10 mouse cellular contexts compared by ENCODE assay signal in genomic region chr10:81500032-81500431, GRCm38 (mm10). TPM values are rescaled to one million over a fixed set of nuclear protein-coding genes. Genes with fewer than 3 reads are reported as not detected.
A peak's percentile ranks its signal among the peaks of the same experiment; 100 is the strongest.
DNase-seq lines count a peak whose midpoint lies in the region; ATAC-seq and TF ChIP-seq lines count a peak whose summit lies in the region.
"Had no signal": no experiment of that assay in that cellular context is flagged by ENCODE, and none has a peak within 500 bp of the region (broad histone marks: within the 10 kb centered on the region; RNA-seq: fewer than 3 reads in every experiment).

Gene S1pr4, minus strand, starts transcription at chr10:81500132.

- H3K9me3 ChIP-seq in erythroblast, embryonic 14.5 days (ENCODE audit: control insufficient read depth, low read length): peaks cover 2% of the 10 kb centered on the region
- no peaks in the 10 kb centered on the region for H3K9me3 ChIP-seq in liver, embryonic 15.5 days (replicated peaks)
- H3K9me3 ChIP-seq: embryonic facial prominence, embryonic 15.5 days; limb, embryonic 12.5 days had no signal

- TF ChIP-seq CTCF in lung, adult 2 months (IDR thresholded peaks at IDR 0.05; ENCODE audit: insufficient read depth, low read length): no peak

- H3K4me1 ChIP-seq in erythroblast, embryonic 14.5 days (ENCODE audit: control insufficient read depth): peaks cover 53% of the 10 kb centered on the region
- H3K4me1 ChIP-seq in lung, adult 2 months (ENCODE audit: control insufficient read depth, insufficient read depth, low read length): peaks cover 5% of the 10 kb centered on the region
- peaks cover 18% of the 10 kb centered on the region for H3K4me1 ChIP-seq in brown adipose tissue, adult 24 weeks (ENCODE audit: control insufficient read depth, insufficient read depth, insufficient read length, low read length)
- H3K4me1 ChIP-seq in liver, embryonic 15.5 days (replicated peaks): peaks cover 53% of the 10 kb centered on the region

- TF ChIP-seq POLR2A in lung, adult 2 months (IDR thresholded peaks at IDR 0.05; ENCODE audit: borderline replicate concordance, extremely low read depth, low read depth, low read length): no peak

- H3K27ac ChIP-seq in brown adipose tissue, adult 24 weeks (replicated peaks; ENCODE audit: low read depth, low read length): peak within 1 kb of the TSS; percentile 79
- peak within 1 kb of the TSS; percentile 79; the same call in 1 of the 2 replicates for H3K27ac ChIP-seq in liver, embryonic 15.5 days (replicated peaks)
- H3K27ac ChIP-seq: embryonic facial prominence, embryonic 15.5 days; limb, embryonic 12.5 days had no signal

- H3K9ac ChIP-seq in liver, embryonic 15.5 days: peak within 1 kb of the TSS; percentile 59
- H3K9ac ChIP-seq: embryonic facial prominence, embryonic 15.5 days; limb, embryonic 12.5 days had no signal

- no peak for ATAC-seq in erythroblast, adult 5-6 weeks (replicated peaks; ENCODE audit: low FRiP score, poor library complexity, severe bottlenecking)
- ATAC-seq in liver, embryonic 15.5 days (ENCODE audit: insufficient read depth): no peak

- DNase-seq in lung, adult 2 months: no peak
- DNase-seq in lung, postnatal 36 days: no peak
- no peak for DNase-seq in kidney, postnatal 25 days
- DNase-seq in adrenal gland, adult 18-20 months (ENCODE audit: low spot score in 2 of 2): no peak

- peak within 1 kb of the TSS; percentile 94 for H3K4me2 ChIP-seq in liver, embryonic 15.5 days
- H3K4me2 ChIP-seq: embryonic facial prominence, embryonic 15.5 days; limb, embryonic 12.5 days had no signal

- 0 out of 2 replicates have a peak, but pooled peaks cover under 1% of the 10 kb centered on the region for H3K36me3 ChIP-seq in erythroblast, embryonic 14.5 days (ENCODE audit: control insufficient read depth)
- 0 out of 2 replicates have a peak, but pooled peaks cover 2% of the 10 kb centered on the region for H3K36me3 ChIP-seq in liver, embryonic 15.5 days (replicated peaks)
- H3K36me3 ChIP-seq: embryonic facial prominence, embryonic 15.5 days; limb, embryonic 12.5 days had no signal

- WGBS in lung, adult 2 months: 61% methylated on average over 3 of the region's 3 CpGs
- whole genome bisulfite sequencing in liver, embryonic 15.5 days (ENCODE audit: insufficient replicate concordance): 56% methylated on average over 3 of the region's 3 CpGs

- no peaks in the 10 kb centered on the region; the same call in 1 of the 2 replicates for H3K27me3 ChIP-seq in erythroblast, embryonic 14.5 days (ENCODE audit: control insufficient read depth)
- peaks cover 7% of the 10 kb centered on the region; the same call in 1 of the 2 replicates for H3K27me3 ChIP-seq in liver, embryonic 15.5 days

- peak within 1 kb of the TSS; percentile 12 for H3K4me3 ChIP-seq in erythroblast, embryonic 14.5 days (replicated peaks)
- H3K4me3 ChIP-seq in lung, adult 2 months (replicated peaks; ENCODE audit: extremely low read depth, low read depth, low read length): peak within 1 kb of the TSS; percentile 56
- H3K4me3 ChIP-seq in brown adipose tissue, adult 24 weeks (ENCODE audit: insufficient read depth, low read depth, low read length): peak within 1 kb of the TSS; percentile 50
- H3K4me3 ChIP-seq in liver, embryonic 15.5 days (replicated peaks): peak within 1 kb of the TSS; percentile 86
- H3K4me3 ChIP-seq: embryonic facial prominence, embryonic 15.5 days; limb, embryonic 12.5 days had no signal

RNA-seq across cellular contexts. Expression of gene S1pr4, which starts in this region (rescaled TPM):
- polyA plus RNA-seq in erythroblast, embryonic 14.5 days (2012): 0.04 and 0.05 TPM in 2 replicates
- 2.9 and 4.6 TPM in 2 replicates for total RNA-seq in erythroblast, adult 5-6 weeks (2015; ENCODE audit: low replicate concordance)
- total RNA-seq in erythroblast, adult 5-6 weeks (2017; ENCODE audit: low replicate concordance): 2.1 and 6.0 TPM in 2 replicates
- polyA plus RNA-seq in lung, adult 2 months (2012; rRNA removed): 40.3 and 47.5 TPM in 2 replicates
- 0.71 and 0.79 TPM in 2 replicates for polyA plus RNA-seq in brown adipose tissue, adult 24 weeks (2012; ENCODE audit: insufficient read depth, insufficient read length, missing spikeins)
- 4.1 and 5.4 TPM in 2 replicates for polyA plus RNA-seq in liver, embryonic 15.5 days (2015; fragmentation: Nextera tagmentation; extraction: Ambion mirVana)
- total RNA-seq in adrenal gland, adult 18-20 months (2021): 1 to 10 TPM; 1.3 to 1.4 TPM

Comparison
In these comparisons a context has a peak if more than half of its experiments do, and no peak if none do; other contexts are left out.
1. H3K4me3 ChIP-seq: peak in every context shown above with its lines; median percentile 86 in liver, embryonic 15.5 days; 56 in lung, adult 2 months; 50 in brown adipose tissue, adult 24 weeks; 12 in erythroblast, embryonic 14.5 days.